Mouse (Mus musculus) midbrain, embryonic 16.5 days (tissue): ENCODE data around the gene Mfap3. TPM values are rescaled to one million over a fixed set of nuclear protein-coding genes. Genes with fewer than 3 reads are reported as not detected.

Experiments used
- ATAC-seq: fragments of 200-750 bp; cut with Nextera tagmentation; 2 replicates; pipeline ENCODE4 v1.8.0; 2017; ENCODE audit warnings: moderate TSS enrichment
- H3K27ac ChIP-seq: fragments of 300-500 bp; sonication (generic); 2 replicates; pipeline ENCODE4 v1.5.1; 2014; ENCODE audit warnings: mild to moderate bottlenecking, low read length, mixed read lengths
- H3K27me3 ChIP-seq: fragments of 300-500 bp; sonication (generic); 2 replicates; pipeline ENCODE4 v1.6.1; 2014; ENCODE audit warnings: low read depth, low read length, mixed read lengths; ENCODE audit not compliant: control insufficient read depth, insufficient read depth
- H3K36me3 ChIP-seq: fragments of 300-500 bp; sonication (generic); 2 replicates; pipeline ENCODE4 v1.6.1; 2014; ENCODE audit warnings: mild to moderate bottlenecking, low read length, moderate library complexity, mixed read lengths; ENCODE audit not compliant: control insufficient read depth, insufficient read depth
- H3K4me1 ChIP-seq: fragments of 300-500 bp; sonication (generic); 2 replicates; pipeline ENCODE4 v1.6.1; 2014; ENCODE audit warnings: mild to moderate bottlenecking, low read length, mixed read lengths; ENCODE audit not compliant: control insufficient read depth, insufficient read depth
- H3K4me2 ChIP-seq: fragments of 300-500 bp; sonication (generic); 2 replicates; pipeline ENCODE4 v1.6.1; 2014; ENCODE audit warnings: mild to moderate bottlenecking, low read length, mixed read lengths
- H3K4me3 ChIP-seq: fragments of 300-500 bp; sonication (generic); 2 replicates; pipeline ENCODE4 v1.5.1; 2014; ENCODE audit warnings: low read depth, mild to moderate bottlenecking, low read length, moderate library complexity, mixed read lengths
- H3K9ac ChIP-seq: fragments of 300-500 bp; sonication (generic); 2 replicates; pipeline ENCODE4 v1.6.1; 2014; ENCODE audit warnings: low read depth, low read length, mixed read lengths
- H3K9me3 ChIP-seq: fragments of 300-500 bp; sonication (generic); replicated peaks from 2 replicates; pipeline ENCODE4 v1.6.1; 2014; ENCODE audit warnings: mild to moderate bottlenecking, low read length, mixed read lengths; ENCODE audit not compliant: control insufficient read depth, poor library complexity, severe bottlenecking
- WGBS: fragments of 180-500 bp; shearing (Covaris S2); extraction: QIAGEN DNeasy Blood & Tissue Kit; methylation state at CpG from one replicate; pipeline ENCODE4 v1.1.7; 2014; 5-methylcytosine and 5-hydroxymethylcytosine counted together
- polyA plus RNA-seq: library from polyadenylated mRNA; unstranded; fragments of >200 nt; fragmentation: Nextera tagmentation; extraction: Ambion mirVana; gene quantifications from 2 replicates; pipeline ENCODE4 v1.2.1, GENCODE M21; 2015

Gene Mfap3
- polyA plus RNA-seq, 1 experiment from 2014 or later, result 63.8 TPM

- no peak overlapping the region for H3K9ac ChIP-seq
- WGBS, result 90% methylated on average over 7 of the region's 7 CpGs
- H3K36me3 ChIP-seq, result peaks cover 6% of the 10 kb centered on the region; the same call in 1 of the 2 replicates
- H3K4me3 ChIP-seq, result no peak overlapping the region
- H3K9me3 ChIP-seq, result no peaks in the 10 kb centered on the region
- no peak overlapping the region for H3K27ac ChIP-seq
- no peak overlapping the region for H3K4me2 ChIP-seq
- no peak for ATAC-seq
- no peaks in the 10 kb centered on the region for H3K27me3 ChIP-seq
- H3K4me1 ChIP-seq, result peaks cover 16% of the 10 kb centered on the region
Observed at GRCm38 (mm10) chr11:57522046-57522445, 3.6 kb downstream of the Mfap3 start.

- Histone ChIP-seq H3K4me3 (no peak overlapping the region), H3K4me2 (no peak overlapping the region), H3K9me3 (no peaks in the 10 kb centered on the region), H3K36me3 (peaks cover 8% of the 10 kb centered on the region; the same call in 1 of the 2 replicates), H3K4me1 (peaks cover 10% of the 10 kb centered on the region), H3K9ac (no peak overlapping the region), H3K27me3 (no peaks in the 10 kb centered on the region), H3K27ac (no peak overlapping the region)
- no peak for ATAC-seq
- 97% methylated on average over 3 of the region's 3 CpGs for WGBS
Observed at GRCm38 (mm10) chr11:57523418-57523817, 5.0 kb downstream of the Mfap3 start.

- H3K27me3 ChIP-seq, result no peaks in the 10 kb centered on the region
- no peak for ATAC-seq
- peaks cover 10% of the 10 kb centered on the region; the same call in 1 of the 2 replicates for H3K36me3 ChIP-seq
- no peak overlapping the region for H3K4me2 ChIP-seq
- peaks cover 2% of the 10 kb centered on the region for H3K4me1 ChIP-seq
- H3K27ac ChIP-seq, result no peak overlapping the region
- H3K4me3 ChIP-seq, result no peak overlapping the region
- H3K9ac ChIP-seq, result no peak overlapping the region
- H3K9me3 ChIP-seq, result no peaks in the 10 kb centered on the region
Observed at GRCm38 (mm10) chr11:57524597-57524996, 6.1 kb downstream of the Mfap3 start.

- Histone ChIP-seq H3K4me2 (no peak overlapping the region), H3K27me3 (no peaks in the 10 kb centered on the region), H3K4me1 (peaks cover 4% of the 10 kb centered on the region), H3K27ac (no peak overlapping the region), H3K36me3 (peaks cover 9% of the 10 kb centered on the region; the same call in 1 of the 2 replicates), H3K4me3 (no peak overlapping the region), H3K9me3 (no peaks in the 10 kb centered on the region), H3K9ac (no peak overlapping the region)
- WGBS, result 89% methylated on average over 3 of the region's 3 CpGs
- no peak for ATAC-seq
Observed at GRCm38 (mm10) chr11:57525900-57526299, 7.4 kb downstream of the Mfap3 start.

GRCm38 (mm10) chr11:57527506-57527905 lies 9.0 kb downstream of the Mfap3 start:
- H3K4me3 ChIP-seq, result no peak overlapping the region

GRCm38 (mm10) chr11:57529111-57529510 lies 10.6 kb downstream of the Mfap3 start:
- H3K9me3 ChIP-seq, result no peaks in the 10 kb centered on the region
- H3K27me3 ChIP-seq, result no peaks in the 10 kb centered on the region
- H3K27ac ChIP-seq, result no peak overlapping the region
- peaks cover 15% of the 10 kb centered on the region for H3K4me1 ChIP-seq
- H3K4me2 ChIP-seq, result no peak overlapping the region
- WGBS, result 89% methylated on average over 3 of the region's 3 CpGs
- peaks cover 6% of the 10 kb centered on the region for H3K36me3 ChIP-seq
- ATAC-seq, result no peak
- no peak overlapping the region for H3K4me3 ChIP-seq
- H3K9ac ChIP-seq, result no peak overlapping the region

More at GRCm38 (mm10) chr11:57527506-57527905, 9.0 kb downstream of the Mfap3 start:
- no peak overlapping the region for H3K9ac ChIP-seq
- H3K4me2 ChIP-seq, result no peak overlapping the region
- H3K36me3 ChIP-seq, result peaks cover 6% of the 10 kb centered on the region; the same call in 1 of the 2 replicates
- no peak overlapping the region for H3K27ac ChIP-seq
- H3K9me3 ChIP-seq, result no peaks in the 10 kb centered on the region
- peaks cover 17% of the 10 kb centered on the region for H3K4me1 ChIP-seq
- H3K27me3 ChIP-seq, result no peaks in the 10 kb centered on the region
- no peak for ATAC-seq
- 86% methylated on average over 4 of the region's 4 CpGs for WGBS

- no peak overlapping the region for H3K4me3 ChIP-seq
- no peaks in the 10 kb centered on the region for H3K27me3 ChIP-seq
- 11% methylated on average over 11 of the region's 11 CpGs for WGBS
- H3K9me3 ChIP-seq, result no peaks in the 10 kb centered on the region
- H3K36me3 ChIP-seq, result peaks cover 6% of the 10 kb centered on the region
- peak; percentile 82 for ATAC-seq
- peaks cover 15% of the 10 kb centered on the region for H3K4me1 ChIP-seq
- H3K9ac ChIP-seq, result peak overlapping the region; percentile 36; the same call in 1 of the 2 replicates
- H3K27ac ChIP-seq, result peak overlapping the region; percentile 81
- H3K4me2 ChIP-seq, result no peak overlapping the region
Observed at GRCm38 (mm10) chr11:57531300-57531950, 13.0 kb downstream of the Mfap3 start.

GRCm38 (mm10) chr11:57532306-57532705 lies 13.8 kb downstream of the Mfap3 start:
- H3K27me3 ChIP-seq, result no peaks in the 10 kb centered on the region
- H3K4me2 ChIP-seq, result no peak overlapping the region
- H3K9me3 ChIP-seq, result no peaks in the 10 kb centered on the region
- no peak overlapping the region for H3K4me3 ChIP-seq
- H3K9ac ChIP-seq, result no peak overlapping the region
- 91% methylated on average over 4 of the region's 4 CpGs for WGBS
- peaks cover 6% of the 10 kb centered on the region for H3K36me3 ChIP-seq
- H3K27ac ChIP-seq, result peak overlapping the region; percentile 81; the same call in 1 of the 2 replicates
- ATAC-seq, result no peak
- peaks cover 15% of the 10 kb centered on the region for H3K4me1 ChIP-seq

GRCm38 (mm10) chr11:57535912-57536311 lies 17.4 kb downstream of the Mfap3 start:
- Histone ChIP-seq H3K27ac (no peak overlapping the region), H3K4me2 (no peak overlapping the region), H3K4me3 (no peak overlapping the region), H3K27me3 (no peaks in the 10 kb centered on the region), H3K4me1 (peaks cover 16% of the 10 kb centered on the region), H3K9me3 (no peaks in the 10 kb centered on the region), H3K9ac (no peak overlapping the region), H3K36me3 (no peaks in the 10 kb centered on the region; the same call in 1 of the 2 replicates)
- WGBS, result 87% methylated on average over 5 of the region's 5 CpGs
- ATAC-seq, result no peak
